Mouse (Mus musculus): Measurements from ENCODE around the gene Kmt2d.
A peak's percentile ranks its signal among the peaks of the same experiment; 100 is the strongest.

Kmt2d gene

DNA sequence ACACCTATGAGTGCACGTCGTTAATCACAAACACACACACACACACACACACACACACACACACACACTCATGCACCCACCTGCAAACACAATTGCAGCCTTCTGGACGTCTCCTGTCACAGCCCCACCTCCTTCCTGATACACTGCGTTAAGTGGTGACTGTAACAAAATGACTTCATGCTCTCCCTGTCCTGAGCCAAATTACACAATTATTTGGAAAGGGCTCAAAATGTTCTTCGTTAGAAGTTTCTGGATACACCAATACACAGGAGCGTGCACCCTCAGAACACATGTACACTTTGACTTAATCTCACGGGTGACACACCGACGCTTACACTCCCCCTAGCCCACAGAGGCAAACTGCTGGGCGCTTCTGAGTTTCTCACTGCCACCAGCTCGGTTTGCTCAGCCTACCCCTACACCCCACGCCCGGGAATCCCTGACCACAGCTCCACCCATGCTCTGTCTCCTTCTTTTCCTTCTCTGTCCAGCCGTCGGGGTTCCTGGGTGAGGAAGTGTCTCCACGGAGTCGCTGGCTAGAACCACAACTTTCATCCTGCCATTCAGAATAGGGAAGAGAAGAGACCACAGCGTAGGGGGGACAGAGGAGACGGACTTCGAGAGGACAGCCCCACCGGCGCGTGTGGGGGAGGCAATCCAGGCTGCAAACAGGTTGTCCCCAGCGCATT lies 81.9 kb downstream of the Kmt2d start:
- no peak for TF ChIP-seq POU5F1 (IDR thresholded peaks at IDR 0.05; ENCODE audit: borderline replicate concordance, low read length)
- no peak for TF ChIP-seq CTCF (conservative IDR thresholded peaks at IDR 0.05; ENCODE audit: low read length)
- no peak for TF ChIP-seq NANOG (IDR thresholded peaks at IDR 0.05; ENCODE audit: borderline replicate concordance, low read length)
- no peaks in the 10 kb centered on the region for H3K36me3 ChIP-seq (ENCODE audit: insufficient read depth, low read length)

DNA sequence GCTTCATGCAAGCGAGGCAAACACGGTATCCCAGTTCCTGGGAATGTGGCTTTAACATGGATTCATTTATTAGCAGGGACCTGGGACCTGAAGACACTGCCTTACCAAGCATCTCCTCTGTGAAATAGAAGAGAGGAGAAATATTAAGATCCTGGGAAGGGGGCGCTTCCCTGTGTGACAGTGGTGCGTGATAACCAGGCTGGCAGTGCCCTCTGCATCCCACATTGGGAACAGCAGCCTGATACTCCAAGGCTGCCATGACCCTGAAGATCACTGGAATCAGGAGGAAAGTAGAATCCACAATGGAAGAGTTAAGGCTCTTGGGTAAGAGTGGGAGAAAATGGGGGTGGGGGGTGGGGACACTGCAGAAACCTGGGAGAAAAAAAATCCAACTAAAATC lies 83.1 kb downstream of the Kmt2d start:
- Histone ChIP-seq H3K9me3 (ENCODE audit: low read length) (no peaks in the 10 kb centered on the region), H3K27me3 (ENCODE audit: insufficient read depth, low read length) (peaks cover 71% of the 10 kb centered on the region), H3K4me3 (replicated peaks; ENCODE audit: low read length) (no peak overlapping the region), H3K36me3 (ENCODE audit: insufficient read depth, low read length) (no peaks in the 10 kb centered on the region), H3K4me1 (replicated peaks; ENCODE audit: low read depth, low read length) (peaks cover 42% of the 10 kb centered on the region)
- no peak for TF ChIP-seq NANOG (IDR thresholded peaks at IDR 0.05; ENCODE audit: borderline replicate concordance, low read length)
- TF ChIP-seq POU5F1 (IDR thresholded peaks at IDR 0.05; ENCODE audit: borderline replicate concordance, low read length), result no peak
- no peak; the same call in 1 of the 2 replicates for TF ChIP-seq CTCF (conservative IDR thresholded peaks at IDR 0.05; ENCODE audit: low read length)

More for the DNA sequence above, 81.9 kb downstream of the Kmt2d start:
- H3K9me3 ChIP-seq (ENCODE audit: low read length), result no peaks in the 10 kb centered on the region
- H3K4me3 ChIP-seq (replicated peaks; ENCODE audit: low read length), result peak overlapping the region; percentile 61
- H3K27me3 ChIP-seq (ENCODE audit: insufficient read depth, low read length), result peaks cover 81% of the 10 kb centered on the region
- H3K4me1 ChIP-seq (replicated peaks; ENCODE audit: low read depth, low read length), result peaks cover 46% of the 10 kb centered on the region

GRCm38 (mm10) chr15:98785744-98786143 lies 85.3 kb downstream of the Kmt2d start:
- Histone ChIP-seq H3K36me3 (ENCODE audit: insufficient read depth, low read length) (no peaks in the 10 kb centered on the region), H3K4me1 (replicated peaks; ENCODE audit: low read depth, low read length) (peaks cover 27% of the 10 kb centered on the region), H3K4me3 (replicated peaks; ENCODE audit: low read length) (no peak overlapping the region), H3K27me3 (ENCODE audit: insufficient read depth, low read length) (peaks cover 65% of the 10 kb centered on the region), H3K9me3 (ENCODE audit: low read length) (no peaks in the 10 kb centered on the region)
- TF ChIP-seq NANOG (IDR thresholded peaks at IDR 0.05; ENCODE audit: borderline replicate concordance, low read length) (no peak), POU5F1 (IDR thresholded peaks at IDR 0.05; ENCODE audit: borderline replicate concordance, low read length) (no peak), CTCF (conservative IDR thresholded peaks at IDR 0.05; ENCODE audit: low read length) (peak; percentile 98)
